Comparison of ENCODE assay signal across 7 mouse cellular contexts in genomic region chr14:122981831-122982485, GRCm38 (mm10). TPM values are rescaled to one million over a fixed set of nuclear protein-coding genes. Genes with fewer than 3 reads are reported as not detected.
A peak's percentile ranks its signal among the peaks of the same experiment; 100 is the strongest.
DNase-seq lines count a peak whose midpoint lies in the region; ATAC-seq and TF ChIP-seq lines count a peak whose summit lies in the region.

No protein-coding gene starts in this region.

- peak overlapping the region; percentile 98 for H3K4me2 ChIP-seq in liver, embryonic 12.5 days
- H3K4me2 ChIP-seq in stomach, postnatal 0 days (replicated peaks; ENCODE audit: low read depth): peak overlapping the region; percentile 98

- H3K4me3 ChIP-seq in megakaryocyte, embryonic 14.5 days (replicated peaks): peak overlapping the region; percentile 94
- H3K4me3 ChIP-seq in forebrain, embryonic 10.5 days: peak overlapping the region; percentile 92
- H3K4me3 ChIP-seq in liver, embryonic 12.5 days: peak overlapping the region; percentile 68
- H3K4me3 ChIP-seq in stomach, postnatal 0 days (ENCODE audit: low read depth, low read length): peak overlapping the region; percentile 75

- H3K4me1 ChIP-seq in megakaryocyte, embryonic 14.5 days: peaks cover 31% of the 10 kb centered on the region
- peaks cover 46% of the 10 kb centered on the region for H3K4me1 ChIP-seq in forebrain, embryonic 10.5 days
- H3K4me1 ChIP-seq in liver, embryonic 12.5 days: peaks cover 18% of the 10 kb centered on the region
- peaks cover 3% of the 10 kb centered on the region; the same call in 1 of the 2 replicates for H3K4me1 ChIP-seq in stomach, postnatal 0 days (replicated peaks; ENCODE audit: control insufficient read depth, insufficient read depth)

- H3K9ac ChIP-seq in liver, embryonic 12.5 days: peak overlapping the region; percentile 75
- H3K9ac ChIP-seq in stomach, postnatal 0 days (ENCODE audit: low read length): peak overlapping the region; percentile 75

- peak overlapping the region; percentile 97 for H3K27ac ChIP-seq in forebrain, embryonic 10.5 days
- H3K27ac ChIP-seq in liver, embryonic 12.5 days: no peak overlapping the region
- H3K27ac ChIP-seq in stomach, postnatal 0 days (replicated peaks): no peak overlapping the region

- intact Hi-C loops in left cerebral cortex, postnatal 14 days (cut with DNase I): no loop called here

- TF ChIP-seq EP300 in stomach, postnatal 0 days (optimal IDR thresholded peaks at IDR 0.05): no peak

- no peaks in the 10 kb centered on the region for H3K36me3 ChIP-seq in megakaryocyte, embryonic 14.5 days (replicated peaks; ENCODE audit: low read length)
- 0 out of 2 replicates have a peak, but pooled peaks cover 4% of the 10 kb centered on the region for H3K36me3 ChIP-seq in forebrain, embryonic 10.5 days (replicated peaks)
- H3K36me3 ChIP-seq in liver, embryonic 12.5 days: no peaks in the 10 kb centered on the region
- no peaks in the 10 kb centered on the region for H3K36me3 ChIP-seq in stomach, postnatal 0 days (ENCODE audit: control insufficient read depth, insufficient read depth, low read length)

- no peak for ATAC-seq in megakaryocyte, adult 5-6 weeks (ENCODE audit: poor library complexity, severe bottlenecking)
- ATAC-seq in liver, embryonic 12.5 days: no peak
- ATAC-seq in stomach, postnatal 0 days (ENCODE audit: low FRiP score, low TSS enrichment): no peak

- TF ChIP-seq CTCF in stomach, postnatal 0 days (IDR thresholded peaks at IDR 0.05; ENCODE audit: low read depth): no peak

- no peak for DNase-seq in forebrain, embryonic 10.5 days (ENCODE audit: extremely low spot score, low spot score)
- DNase-seq in stomach, postnatal 0 days (ENCODE audit: low spot score): no peak
- no peak for DNase-seq in left cerebral cortex, postnatal 14 days (ENCODE audit: low spot score in 2 of 2)
- no peak for DNase-seq in layer of hippocampus, adult 8-10 months (ENCODE audit: low spot score in 2 of 2)

- H3K27me3 ChIP-seq in megakaryocyte, embryonic 14.5 days (replicated peaks): peaks cover 25% of the 10 kb centered on the region
- no peaks in the 10 kb centered on the region for H3K27me3 ChIP-seq in forebrain, embryonic 10.5 days (ENCODE audit: poor library complexity, severe bottlenecking)
- H3K27me3 ChIP-seq in liver, embryonic 12.5 days (replicated peaks): peaks cover 28% of the 10 kb centered on the region
- H3K27me3 ChIP-seq in stomach, postnatal 0 days (ENCODE audit: control insufficient read depth, insufficient read depth, low read length): no peaks in the 10 kb centered on the region

- 32% methylated on average over 8 of the region's 8 CpGs for WGBS in forebrain, embryonic 10.5 days
- 47% methylated on average over 8 of the region's 8 CpGs for WGBS in liver, embryonic 12.5 days (ENCODE audit: insufficient replicate concordance)
- 50% methylated on average over 8 of the region's 8 CpGs for WGBS in stomach, postnatal 0 days

- H3K9me3 ChIP-seq in megakaryocyte, embryonic 14.5 days: no peaks in the 10 kb centered on the region
- no peaks in the 10 kb centered on the region for H3K9me3 ChIP-seq in forebrain, embryonic 10.5 days
- H3K9me3 ChIP-seq in liver, embryonic 12.5 days (replicated peaks): no peaks in the 10 kb centered on the region
- H3K9me3 ChIP-seq in stomach, postnatal 0 days (ENCODE audit: control insufficient read depth, low read length): no peaks in the 10 kb centered on the region

RNA-seq across cellular contexts. Expression of gene Tmtc4, which starts 1.9 kb away (rescaled TPM):
- polyA plus RNA-seq in megakaryocyte, embryonic 14.5 days (2012; ENCODE audit: insufficient read depth, low replicate concordance): not detected in 2 replicates
- total RNA-seq in megakaryocyte, adult 5-6 weeks (2015): 2.2 and 4.2 TPM in 2 replicates
- total RNA-seq in megakaryocyte, adult 5-6 weeks (2017): 3.9 and 15.0 TPM in 2 replicates
- polyA plus RNA-seq in forebrain, embryonic 10.5 days (2016; fragmentation: Nextera tagmentation; extraction: Ambion mirVana): 23.5 and 26.3 TPM in 2 replicates
- polyA plus RNA-seq in liver, embryonic 12.5 days (2016; fragmentation: Nextera tagmentation; extraction: Ambion mirVana): 3.8 and 4.2 TPM in 2 replicates
- 9.2 and 9.7 TPM in 2 replicates for polyA plus RNA-seq in stomach, postnatal 0 days (2015; fragmentation: Nextera tagmentation; extraction: Ambion mirVana)
- total RNA-seq in left cerebral cortex, postnatal 14 days (2021): 10 to 100 TPM; 29.4 to 32.5 TPM
- total RNA-seq in layer of hippocampus, adult 8-10 months (2022): 10 to 100 TPM; 17.9 to 33.1 (median 26.4) TPM
